Comparison of ENCODE assay signal across 8 mouse cellular contexts in genomic region chr8:12983681-12984467, GRCm38 (mm10). TPM values are rescaled to one million over a fixed set of nuclear protein-coding genes. Genes with fewer than 3 reads are reported as not detected.
A peak's percentile ranks its signal among the peaks of the same experiment; 100 is the strongest.
DNase-seq lines count a peak whose midpoint lies in the region.
"Had no signal": no experiment of that assay in that cellular context is flagged by ENCODE, and none has a peak within 500 bp of the region (broad histone marks: within the 10 kb centered on the region; RNA-seq: fewer than 3 reads in every experiment).

No protein-coding gene starts in this region.

- peak; percentile 88 for DNase-seq in adipocyte (ENCODE audit: low spot score)
- peak; percentile 8 for DNase-seq in brain, embryonic 18.5 days (ENCODE audit: low read depth, low spot score)
- peak; percentile 60 for DNase-seq in gonadal fat pad, adult 2 months (ENCODE audit: low read depth)
- DNase-seq in lung, postnatal 10 days = peak; percentile 55
- peak; percentile 98 for DNase-seq in telencephalon, adult 2 months (ENCODE audit: low read depth, low spot score)
- DNase-seq in spleen, postnatal 10 days (ENCODE audit: low spot score in 2 of 2) = no peak
- no peak for DNase-seq in thymus, postnatal 36 days

RNA-seq across cellular contexts. Expression of gene F7, which starts 42.0 kb away (rescaled TPM):
- polyA plus RNA-seq in gonadal fat pad, adult 2 months (2012; rRNA removed) = 0.60 and 1.5 TPM in 2 replicates
- polyA plus RNA-seq: limb, embryonic 15.5 days had no signal

RNA-seq across cellular contexts. Expression of gene F10, which starts 53.2 kb away (rescaled TPM):
- polyA plus RNA-seq in gonadal fat pad, adult 2 months (2012; rRNA removed) = 1.2 and 2.5 TPM in 2 replicates

Comparison
In these comparisons a context has a peak if more than half of its experiments do, and no peak if none do; other contexts are left out.
1. DNase-seq: peak in adipocyte (single experiment), brain, embryonic 18.5 days (single experiment), gonadal fat pad, adult 2 months (single experiment), lung, postnatal 10 days (single experiment) and telencephalon, adult 2 months (single experiment); none in spleen, postnatal 10 days (0 of 2) and thymus, postnatal 36 days (0 of 2).